Mouse (Mus musculus): ENCODE results near the gene Tcf7l1. TPM values are rescaled to one million over a fixed set of nuclear protein-coding genes. Genes with fewer than 3 reads are reported as not detected.

Tcf7l1 gene
- polyA plus RNA-seq, 1 experiment from 2014 or later: 42.4 TPM

- WGBS: 71% methylated on average over 2 of the region's 2 CpGs
- H3K36me3 ChIP-seq (ENCODE audit: control insufficient read depth, insufficient read depth, low read length): peaks cover 11% of the 10 kb centered on the region; the same call in 1 of the 2 replicates
- H3K4me3 ChIP-seq (ENCODE audit: low read depth, low read length): peak overlapping the region; percentile 81; the same call in 1 of the 2 replicates
- ATAC-seq (ENCODE audit: insufficient number of reproducible peaks, low FRiP score, low TSS enrichment, low read depth) (no peak), DNase-seq (ENCODE audit: low spot score) (no peak)
- peaks cover 16% of the 10 kb centered on the region for H3K4me1 ChIP-seq (ENCODE audit: control insufficient read depth, insufficient read depth, low read length)
- peak overlapping the region; percentile 92 for H3K4me2 ChIP-seq (ENCODE audit: low read depth, severe bottlenecking)
- no peak overlapping the region for H3K9ac ChIP-seq (ENCODE audit: low read length)
- no peaks in the 10 kb centered on the region for H3K27me3 ChIP-seq (ENCODE audit: control insufficient read depth, insufficient read depth, low read length)
- H3K9me3 ChIP-seq (ENCODE audit: control insufficient read depth, low read length): no peaks in the 10 kb centered on the region
- no peak overlapping the region for H3K27ac ChIP-seq (replicated peaks; ENCODE audit: low read depth, low read length)
Observed at GRCm38 (mm10) chr6:72615151-72615550, 173.9 kb downstream of the Tcf7l1 start.

- Histone ChIP-seq H3K4me3 (ENCODE audit: low read depth, low read length) (no peak overlapping the region), H3K4me1 (ENCODE audit: control insufficient read depth, insufficient read depth, low read length) (peaks cover 4% of the 10 kb centered on the region), H3K36me3 (ENCODE audit: control insufficient read depth, insufficient read depth, low read length) (peaks cover 26% of the 10 kb centered on the region), H3K27ac (replicated peaks; ENCODE audit: low read depth, low read length) (no peak overlapping the region), H3K9ac (ENCODE audit: low read length) (no peak overlapping the region), H3K27me3 (ENCODE audit: control insufficient read depth, insufficient read depth, low read length) (no peaks in the 10 kb centered on the region), H3K4me2 (ENCODE audit: low read depth, severe bottlenecking) (no peak overlapping the region), H3K9me3 (ENCODE audit: control insufficient read depth, low read length) (no peaks in the 10 kb centered on the region)
- ATAC-seq (ENCODE audit: insufficient number of reproducible peaks, low FRiP score, low TSS enrichment, low read depth): no peak
- DNase-seq (ENCODE audit: low spot score): no peak
- WGBS: 93% methylated on average over 4 of the region's 4 CpGs
Observed at GRCm38 (mm10) chr6:72610261-72610660, 178.8 kb downstream of the Tcf7l1 start.

- Histone ChIP-seq H3K4me1 (ENCODE audit: control insufficient read depth, insufficient read depth, low read length) (no peaks in the 10 kb centered on the region), H3K9me3 (ENCODE audit: control insufficient read depth, low read length) (no peaks in the 10 kb centered on the region), H3K27me3 (ENCODE audit: control insufficient read depth, insufficient read depth, low read length) (no peaks in the 10 kb centered on the region), H3K27ac (replicated peaks; ENCODE audit: low read depth, low read length) (no peak overlapping the region), H3K4me3 (ENCODE audit: low read depth, low read length) (no peak overlapping the region), H3K9ac (ENCODE audit: low read length) (no peak overlapping the region), H3K4me2 (ENCODE audit: low read depth, severe bottlenecking) (no peak overlapping the region), H3K36me3 (ENCODE audit: control insufficient read depth, insufficient read depth, low read length) (peaks cover 26% of the 10 kb centered on the region)
- WGBS: 90% methylated on average over 4 of the region's 4 CpGs
- DNase-seq (ENCODE audit: low spot score): no peak
- no peak for ATAC-seq (ENCODE audit: insufficient number of reproducible peaks, low FRiP score, low TSS enrichment, low read depth)
Observed at GRCm38 (mm10) chr6:72608662-72609184, 180.3 kb downstream of the Tcf7l1 start.

GRCm38 (mm10) chr6:72607676-72608075 lies 181.4 kb downstream of the Tcf7l1 start:
- no peak overlapping the region for H3K27ac ChIP-seq (replicated peaks; ENCODE audit: low read depth, low read length)
- no peaks in the 10 kb centered on the region for H3K27me3 ChIP-seq (ENCODE audit: control insufficient read depth, insufficient read depth, low read length)
- no peaks in the 10 kb centered on the region for H3K4me1 ChIP-seq (ENCODE audit: control insufficient read depth, insufficient read depth, low read length)
- DNase-seq (ENCODE audit: low spot score) (no peak), ATAC-seq (ENCODE audit: insufficient number of reproducible peaks, low FRiP score, low TSS enrichment, low read depth) (no peak)
- no peak overlapping the region for H3K4me2 ChIP-seq (ENCODE audit: low read depth, severe bottlenecking)
- no peak overlapping the region for H3K9ac ChIP-seq (ENCODE audit: low read length)
- no peak overlapping the region for H3K4me3 ChIP-seq (ENCODE audit: low read depth, low read length)
- 89% methylated on average over 5 of the region's 5 CpGs for WGBS
- no peaks in the 10 kb centered on the region for H3K9me3 ChIP-seq (ENCODE audit: control insufficient read depth, low read length)
- peaks cover 23% of the 10 kb centered on the region for H3K36me3 ChIP-seq (ENCODE audit: control insufficient read depth, insufficient read depth, low read length)

- Histone ChIP-seq H3K36me3 (ENCODE audit: control insufficient read depth, insufficient read depth, low read length) (peaks cover 23% of the 10 kb centered on the region), H3K4me2 (ENCODE audit: low read depth, severe bottlenecking) (no peak overlapping the region), H3K27me3 (ENCODE audit: control insufficient read depth, insufficient read depth, low read length) (no peaks in the 10 kb centered on the region), H3K9me3 (ENCODE audit: control insufficient read depth, low read length) (no peaks in the 10 kb centered on the region), H3K27ac (replicated peaks; ENCODE audit: low read depth, low read length) (no peak overlapping the region), H3K9ac (ENCODE audit: low read length) (no peak overlapping the region), H3K4me3 (ENCODE audit: low read depth, low read length) (no peak overlapping the region), H3K4me1 (ENCODE audit: control insufficient read depth, insufficient read depth, low read length) (no peaks in the 10 kb centered on the region)
- DNase-seq (ENCODE audit: low spot score) (no peak), ATAC-seq (ENCODE audit: insufficient number of reproducible peaks, low FRiP score, low TSS enrichment, low read depth) (no peak)
- 93% methylated on average over 4 of the region's 4 CpGs for WGBS
Observed at GRCm38 (mm10) chr6:72607060-72607459, 182.0 kb downstream of the Tcf7l1 start.

- H3K36me3 ChIP-seq (ENCODE audit: control insufficient read depth, insufficient read depth, low read length): peaks cover 14% of the 10 kb centered on the region
- ATAC-seq (ENCODE audit: insufficient number of reproducible peaks, low FRiP score, low TSS enrichment, low read depth): no peak
Observed at GRCm38 (mm10) chr6:72604066-72604465, 185.0 kb downstream of the Tcf7l1 start.

GRCm38 (mm10) chr6:72601732-72602131 lies 187.3 kb downstream of the Tcf7l1 start:
- Histone ChIP-seq H3K9ac (ENCODE audit: low read length) (no peak overlapping the region), H3K9me3 (ENCODE audit: control insufficient read depth, low read length) (no peaks in the 10 kb centered on the region), H3K4me1 (ENCODE audit: control insufficient read depth, insufficient read depth, low read length) (peaks cover 5% of the 10 kb centered on the region; the same call in 1 of the 2 replicates), H3K27me3 (ENCODE audit: control insufficient read depth, insufficient read depth, low read length) (no peaks in the 10 kb centered on the region), H3K4me2 (ENCODE audit: low read depth, severe bottlenecking) (no peak overlapping the region), H3K4me3 (ENCODE audit: low read depth, low read length) (no peak overlapping the region), H3K27ac (replicated peaks; ENCODE audit: low read depth, low read length) (no peak overlapping the region), H3K36me3 (ENCODE audit: control insufficient read depth, insufficient read depth, low read length) (peaks cover 7% of the 10 kb centered on the region)
- ATAC-seq (ENCODE audit: insufficient number of reproducible peaks, low FRiP score, low TSS enrichment, low read depth) (no peak), DNase-seq (ENCODE audit: low spot score) (peak; percentile 87)
- WGBS: 59% methylated on average over 1 of the region's 1 CpGs

More at GRCm38 (mm10) chr6:72604066-72604465, 185.0 kb downstream of the Tcf7l1 start:
- H3K4me3 ChIP-seq (ENCODE audit: low read depth, low read length): no peak overlapping the region
- no peaks in the 10 kb centered on the region for H3K9me3 ChIP-seq (ENCODE audit: control insufficient read depth, low read length)
- DNase-seq (ENCODE audit: low spot score): no peak
- H3K9ac ChIP-seq (ENCODE audit: low read length): no peak overlapping the region
- no peaks in the 10 kb centered on the region for H3K27me3 ChIP-seq (ENCODE audit: control insufficient read depth, insufficient read depth, low read length)
- no peak overlapping the region for H3K4me2 ChIP-seq (ENCODE audit: low read depth, severe bottlenecking)
- H3K4me1 ChIP-seq (ENCODE audit: control insufficient read depth, insufficient read depth, low read length): no peaks in the 10 kb centered on the region
- WGBS: 81% methylated on average over 2 of the region's 2 CpGs
- H3K27ac ChIP-seq (replicated peaks; ENCODE audit: low read depth, low read length): no peak overlapping the region

GRCm38 (mm10) chr6:72600771-72601170 lies 188.3 kb downstream of the Tcf7l1 start:
- DNase-seq (ENCODE audit: low spot score) (no peak), ATAC-seq (ENCODE audit: insufficient number of reproducible peaks, low FRiP score, low TSS enrichment, low read depth) (no peak)
- no peak overlapping the region for H3K9ac ChIP-seq (ENCODE audit: low read length)
- no peak overlapping the region for H3K27ac ChIP-seq (replicated peaks; ENCODE audit: low read depth, low read length)
- H3K36me3 ChIP-seq (ENCODE audit: control insufficient read depth, insufficient read depth, low read length): peaks cover 2% of the 10 kb centered on the region; the same call in 1 of the 2 replicates
- WGBS: 86% methylated on average over 12 of the region's 12 CpGs
- H3K4me3 ChIP-seq (ENCODE audit: low read depth, low read length): no peak overlapping the region
- peaks cover 5% of the 10 kb centered on the region; the same call in 1 of the 2 replicates for H3K4me1 ChIP-seq (ENCODE audit: control insufficient read depth, insufficient read depth, low read length)
- H3K9me3 ChIP-seq (ENCODE audit: control insufficient read depth, low read length): no peaks in the 10 kb centered on the region
- H3K27me3 ChIP-seq (ENCODE audit: control insufficient read depth, insufficient read depth, low read length): no peaks in the 10 kb centered on the region
- H3K4me2 ChIP-seq (ENCODE audit: low read depth, severe bottlenecking): no peak overlapping the region

- Histone ChIP-seq H3K36me3 (ENCODE audit: control insufficient read depth, insufficient read depth, low read length) (no peaks in the 10 kb centered on the region; the same call in 1 of the 2 replicates), H3K4me3 (ENCODE audit: low read depth, low read length) (no peak overlapping the region), H3K9ac (ENCODE audit: low read length) (no peak overlapping the region), H3K9me3 (ENCODE audit: control insufficient read depth, low read length) (no peaks in the 10 kb centered on the region), H3K4me2 (ENCODE audit: low read depth, severe bottlenecking) (no peak overlapping the region), H3K27ac (replicated peaks; ENCODE audit: low read depth, low read length) (no peak overlapping the region), H3K27me3 (ENCODE audit: control insufficient read depth, insufficient read depth, low read length) (no peaks in the 10 kb centered on the region), H3K4me1 (ENCODE audit: control insufficient read depth, insufficient read depth, low read length) (peaks cover 5% of the 10 kb centered on the region; the same call in 1 of the 2 replicates)
- no peak for DNase-seq (ENCODE audit: low spot score)
- 84% methylated on average over 6 of the region's 6 CpGs for WGBS
- no peak for ATAC-seq (ENCODE audit: insufficient number of reproducible peaks, low FRiP score, low TSS enrichment, low read depth)
Observed at GRCm38 (mm10) chr6:72600216-72600615, 188.8 kb downstream of the Tcf7l1 start.
